Comparison of ENCODE assay signal across 8 mouse cellular contexts in the genomic region with DNA sequence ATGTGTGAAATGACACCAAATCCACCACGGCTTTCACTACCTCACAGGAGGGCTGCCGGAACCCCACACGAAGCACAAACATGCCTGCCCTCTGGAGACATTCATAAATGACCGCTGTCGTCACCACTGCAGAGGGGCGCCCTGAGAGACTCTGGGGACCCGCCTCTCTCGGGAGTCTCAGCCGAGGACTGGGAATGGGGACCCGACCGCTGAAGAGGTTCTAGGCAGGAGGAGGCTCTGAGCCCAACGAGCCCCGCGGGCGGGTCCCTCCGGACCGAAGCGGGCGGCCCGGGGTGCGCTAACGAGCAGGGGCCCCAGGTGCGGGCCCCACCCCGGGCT. TPM values are rescaled to one million over a fixed set of nuclear protein-coding genes. Genes with fewer than 3 reads are reported as not detected.
DNase-seq lines count a peak whose midpoint lies in the region; ATAC-seq lines count a peak whose summit lies in the region.

No protein-coding gene starts in this region.

- H3K9me3 ChIP-seq in lung, embryonic 15.5 days = no peaks in the 10 kb centered on the region
- H3K9me3 ChIP-seq in midbrain, embryonic 10.5 days (replicated peaks) = no peaks in the 10 kb centered on the region

- WGBS in lung, embryonic 15.5 days = under 1% methylated on average over 24 of the region's 24 CpGs
- under 1% methylated on average over 22 of the region's 24 CpGs for WGBS in midbrain, embryonic 10.5 days

- peak overlapping the region; percentile 59 for H3K9ac ChIP-seq in lung, embryonic 15.5 days

- H3K4me3 ChIP-seq in lung, embryonic 15.5 days = peak overlapping the region; percentile 62
- H3K4me3 ChIP-seq in midbrain, embryonic 10.5 days = peak overlapping the region; percentile 74

- peak; percentile 20; the same call in 1 of the 2 replicates for ATAC-seq in lung, embryonic 15.5 days (ENCODE audit: borderline replicate concordance, extremely low read depth, low FRiP score, low TSS enrichment)

- no peak for DNase-seq in lung, postnatal 25 days (ENCODE audit: low spot score)
- peak; percentile 80 for DNase-seq in cerebellum, adult 11-12 months
- DNase-seq in heart, postnatal 4 days = peak; percentile 27
- DNase-seq in midbrain, embryonic 10.5 days (ENCODE audit: low spot score) = no peak
- DNase-seq in left cerebral cortex, postnatal 4 days = no peak
- DNase-seq in retina, postnatal 1 day = no peak
- DNase-seq in ovary, postnatal 36 days (ENCODE audit: low spot score) = no peak

- peak overlapping the region; percentile 98 for H3K4me2 ChIP-seq in lung, embryonic 15.5 days

- H3K27me3 ChIP-seq in lung, embryonic 15.5 days = peaks cover 15% of the 10 kb centered on the region
- peaks cover 78% of the 10 kb centered on the region for H3K27me3 ChIP-seq in midbrain, embryonic 10.5 days (ENCODE audit: low read depth, poor library complexity, severe bottlenecking)

- H3K27ac ChIP-seq in lung, embryonic 15.5 days = no peak overlapping the region
- peak overlapping the region; percentile 86 for H3K27ac ChIP-seq in midbrain, embryonic 10.5 days (replicated peaks)

- intact Hi-C loops in left cerebral cortex, postnatal 4 days (cut with DNase I) = no loop called here

- H3K36me3 ChIP-seq in lung, embryonic 15.5 days = no peaks in the 10 kb centered on the region
- H3K36me3 ChIP-seq in midbrain, embryonic 10.5 days = no peaks in the 10 kb centered on the region

- H3K4me1 ChIP-seq in lung, embryonic 15.5 days = peaks cover 35% of the 10 kb centered on the region
- H3K4me1 ChIP-seq in midbrain, embryonic 10.5 days = peaks cover 59% of the 10 kb centered on the region

RNA-seq across cellular contexts. Expression of gene 4930404H24Rik, which starts 0.4 kb away (rescaled TPM):
- not detected in 2 replicates for polyA plus RNA-seq in lung, embryonic 15.5 days (2015; fragmentation: Nextera tagmentation; extraction: Ambion mirVana)
- not detected for total RNA-seq in heart, postnatal 4 days (2021)
- polyA plus RNA-seq in midbrain, embryonic 10.5 days (2016; fragmentation: Nextera tagmentation; extraction: Ambion mirVana) = not detected in 2 replicates
- not detected for total RNA-seq in left cerebral cortex, postnatal 4 days (2021)

RNA-seq across cellular contexts. Expression of gene Nol4l, which starts 37.6 kb away (rescaled TPM):
- 10.2 and 11.3 TPM in 2 replicates for polyA plus RNA-seq in lung, embryonic 15.5 days (2015; fragmentation: Nextera tagmentation; extraction: Ambion mirVana)
- 10 to 100 TPM; 12.0 to 13.5 TPM for total RNA-seq in heart, postnatal 4 days (2021)
- polyA plus RNA-seq in midbrain, embryonic 10.5 days (2016; fragmentation: Nextera tagmentation; extraction: Ambion mirVana) = 12.8 and 16.8 TPM in 2 replicates
- 100 to 1,000 TPM; 111 to 122 TPM for total RNA-seq in left cerebral cortex, postnatal 4 days (2021)

Comparison
In these comparisons a context has a peak if more than half of its experiments do, and no peak if none do; other contexts are left out.
1. DNase-seq: peak in cerebellum, adult 11-12 months (single experiment) and heart, postnatal 4 days (single experiment); none in lung, postnatal 25 days (single experiment), midbrain, embryonic 10.5 days (single experiment), left cerebral cortex, postnatal 4 days (single experiment), retina, postnatal 1 day (single experiment) and ovary, postnatal 36 days (single experiment).
2. RNA of gene Nol4l, which starts 37.6 kb away (total RNA-seq): 111 to 122 TPM in left cerebral cortex, postnatal 4 days; 12.0 to 13.5 TPM in heart, postnatal 4 days; every median in the first group is over 4 times any median in the second.